Mouse (Mus musculus) myocyte (in vitro differentiated cells): ENCODE measurements around the gene 4930539E08Rik. TPM values are rescaled to one million over a fixed set of nuclear protein-coding genes. Genes with fewer than 3 reads are reported as not detected.

ENCODE experiments used
- H3K27me3 ChIP-seq: one replicate; pipeline ENCODE4 v1.6.1; 2011; ENCODE audit not compliant: control insufficient read depth, insufficient read depth, insufficient read length
- H3K36me3 ChIP-seq: one replicate; pipeline ENCODE4 v1.6.1; 2011; ENCODE audit not compliant: control insufficient read depth, insufficient read depth
- H3K4me2 ChIP-seq: one replicate; pipeline ENCODE4 v1.6.1; 2011; ENCODE audit warnings: low read depth, control low read depth
- H3K4me3 ChIP-seq: one replicate; pipeline ENCODE4 v1.5.1; 2011; ENCODE audit warnings: mild to moderate bottlenecking, control low read depth, moderate library complexity
- H3K79me2 ChIP-seq: one replicate; pipeline ENCODE4 v1.6.1; 2011; ENCODE audit not compliant: control insufficient read depth, insufficient read depth
- H3ac ChIP-seq: one replicate; pipeline ENCODE4 v1.6.1; 2011; ENCODE audit not compliant: control insufficient read depth, insufficient read length
- CEBPB ChIP-seq: IDR thresholded peaks from 2 replicates; pipeline ENCODE4 v1.6.1; 2011; ENCODE audit warnings: mild to moderate bottlenecking, moderate library complexity; ENCODE audit not compliant: poor library complexity, insufficient read depth, severe bottlenecking
- E2F4 ChIP-seq: IDR thresholded peaks from one replicate; pipeline ENCODE4 v1.6.1; 2011; ENCODE audit warnings: mild to moderate bottlenecking, control low read depth, moderate library complexity; ENCODE audit not compliant: insufficient read depth
- MAX ChIP-seq: IDR thresholded peaks from one replicate; pipeline ENCODE4 v1.6.1; 2011; ENCODE audit warnings: low read depth, mild to moderate bottlenecking, control low read depth
- MYOD1 ChIP-seq, 3 experiments: IDR thresholded peaks; one replicate each; pipeline ENCODE4 v1.6.1; 2011; ENCODE audit warnings: control low read depth in 2 of 3, low read depth in 2 of 3, mild to moderate bottlenecking in 2 of 3, moderate library complexity in 1 of 3; ENCODE audit not compliant: insufficient read length in 2 of 3, control insufficient read depth in 1 of 3
- MYOG ChIP-seq, 3 experiments: IDR thresholded peaks; one replicate each; pipeline ENCODE4 v1.6.1; 2011; ENCODE audit warnings: control low read depth in 2 of 3, low read depth in 2 of 3, mild to moderate bottlenecking in 2 of 3; ENCODE audit not compliant: insufficient read length in 2 of 3, control insufficient read depth in 1 of 3, insufficient read depth in 1 of 3
- POLR2A ChIP-seq: IDR thresholded peaks from one replicate; pipeline ENCODE4 v1.6.1; 2011; ENCODE audit warnings: low read depth, mild to moderate bottlenecking, control low read depth, moderate library complexity; ENCODE audit not compliant: insufficient read length
- POLR2AphosphoS2 ChIP-seq: IDR thresholded peaks from one replicate; pipeline ENCODE4 v1.6.1; 2011; ENCODE audit warnings: low read depth, control low read depth; ENCODE audit not compliant: insufficient read length
- REST ChIP-seq: IDR thresholded peaks from one replicate; pipeline ENCODE4 v1.6.1; 2011; ENCODE audit warnings: mild to moderate bottlenecking, control low read depth, moderate library complexity; ENCODE audit not compliant: insufficient read depth, insufficient read length
- SRF ChIP-seq: IDR thresholded peaks from one replicate; pipeline ENCODE4 v1.6.1; 2011; ENCODE audit warnings: low read depth; ENCODE audit not compliant: control insufficient read depth, insufficient read length
- TCF12 ChIP-seq: IDR thresholded peaks from one replicate; pipeline ENCODE4 v1.6.1; 2011; ENCODE audit warnings: mild to moderate bottlenecking, control low read depth; ENCODE audit not compliant: poor library complexity, insufficient read depth, severe bottlenecking
- TCF3 ChIP-seq: IDR thresholded peaks from one replicate; pipeline ENCODE4 v1.6.1; 2011; ENCODE audit warnings: low read depth, control low read depth; ENCODE audit not compliant: insufficient read length
- USF1 ChIP-seq: IDR thresholded peaks from one replicate; pipeline ENCODE4 v1.6.1; 2011; ENCODE audit warnings: low read depth, mild to moderate bottlenecking, control low read depth, moderate library complexity
- polyA plus RNA-seq: library from polyadenylated mRNA; unstranded; fragments of >200 nt; fragmentation: generic; extraction: Trizol; gene quantifications from one replicate; pipeline ENCODE4 v1.2.1, GENCODE M21; 2012; ENCODE audit warnings: missing spikeins

Gene 4930539E08Rik
- polyA plus RNA-seq, 1 experiment = not detected

- Histone ChIP-seq H3K79me2 (no peaks in the 10 kb centered on the region), H3ac (no peak overlapping the region), H3K36me3 (no peaks in the 10 kb centered on the region), H3K4me3 (no peak overlapping the region), H3K27me3 (no peaks in the 10 kb centered on the region), H3K4me2 (no peak overlapping the region)
- no peak for TF ChIP-seq E2F4
- TF ChIP-seq MAX = no peak
Measured at GRCm38 (mm10) chr17:28896095-28896780, 18.9 kb downstream of the 4930539E08Rik start.

- Histone ChIP-seq H3K27me3 (no peaks in the 10 kb centered on the region), H3K79me2 (no peaks in the 10 kb centered on the region), H3K4me2 (no peak overlapping the region), H3K4me3 (no peak overlapping the region), H3ac (no peak overlapping the region), H3K36me3 (no peaks in the 10 kb centered on the region)
- TF ChIP-seq POLR2AphosphoS2 (no peak), POLR2A (no peak), MYOG (IDR thresholded peaks at IDR 0.05; ENCODE audit: control insufficient read depth in 1 of 3, insufficient read depth in 1 of 3, insufficient read length in 2 of 3, low read depth in 2 of 3) (no peak), TCF3 (no peak), TCF12 (no peak), MYOD1 (IDR thresholded peaks at IDR 0.05; ENCODE audit: control insufficient read depth in 1 of 3, insufficient read length in 2 of 3, low read depth in 2 of 3) (no peak), REST (no peak), E2F4 (no peak), SRF (no peak)
Measured at GRCm38 (mm10) chr17:28895217-28895875, 19.8 kb downstream of the 4930539E08Rik start.

GRCm38 (mm10) chr17:28894050-28894767, 20.9 kb downstream of the 4930539E08Rik start:
- Histone ChIP-seq H3ac (no peak overlapping the region), H3K4me2 (no peak overlapping the region), H3K36me3 (no peaks in the 10 kb centered on the region), H3K4me3 (no peak overlapping the region), H3K27me3 (no peaks in the 10 kb centered on the region), H3K79me2 (no peaks in the 10 kb centered on the region)
- TF ChIP-seq MYOG (IDR thresholded peaks at IDR 0.05; ENCODE audit: control insufficient read depth in 1 of 3, insufficient read depth in 1 of 3, insufficient read length in 2 of 3, low read depth in 2 of 3) = no peak
- TF ChIP-seq REST = no peak
- no peak for TF ChIP-seq USF1
- TF ChIP-seq CEBPB = no peak
- TF ChIP-seq MYOD1 (IDR thresholded peaks at IDR 0.05; ENCODE audit: control insufficient read depth in 1 of 3, insufficient read length in 2 of 3, low read depth in 2 of 3) = no peak
- no peak for TF ChIP-seq E2F4
- no peak for TF ChIP-seq POLR2A
- TF ChIP-seq SRF = no peak
- no peak for TF ChIP-seq MAX
- no peak for TF ChIP-seq TCF12
- TF ChIP-seq POLR2AphosphoS2 = no peak
- TF ChIP-seq TCF3 = no peak

- H3K36me3 ChIP-seq = no peaks in the 10 kb centered on the region
- no peak overlapping the region for H3ac ChIP-seq
- H3K79me2 ChIP-seq = no peaks in the 10 kb centered on the region
- no peak for TF ChIP-seq CEBPB
- TF ChIP-seq MYOG (IDR thresholded peaks at IDR 0.05; ENCODE audit: control insufficient read depth in 1 of 3, insufficient read depth in 1 of 3, insufficient read length in 2 of 3, low read depth in 2 of 3) = no peak
- no peak for TF ChIP-seq POLR2AphosphoS2
- no peak for TF ChIP-seq TCF12
- no peak for TF ChIP-seq USF1
- TF ChIP-seq SRF = no peak
- TF ChIP-seq E2F4 = no peak
- no peak for TF ChIP-seq REST
- TF ChIP-seq MYOD1 (IDR thresholded peaks at IDR 0.05; ENCODE audit: control insufficient read depth in 1 of 3, insufficient read length in 2 of 3, low read depth in 2 of 3) = no peak
- TF ChIP-seq TCF3 = no peak
- TF ChIP-seq POLR2A = no peak
- no peak for TF ChIP-seq MAX
- no peak overlapping the region for H3K4me2 ChIP-seq
- no peak overlapping the region for H3K4me3 ChIP-seq
- H3K27me3 ChIP-seq = peaks cover 11% of the 10 kb centered on the region
Measured at GRCm38 (mm10) chr17:28886266-28886665, 28.9 kb downstream of the 4930539E08Rik start.

GRCm38 (mm10) chr17:28885231-28885630, 29.9 kb downstream of the 4930539E08Rik start:
- no peak for TF ChIP-seq REST
- TF ChIP-seq POLR2A = no peak
- no peak for TF ChIP-seq MYOG (IDR thresholded peaks at IDR 0.05; ENCODE audit: control insufficient read depth in 1 of 3, insufficient read depth in 1 of 3, insufficient read length in 2 of 3, low read depth in 2 of 3)
- no peak for TF ChIP-seq MYOD1 (IDR thresholded peaks at IDR 0.05; ENCODE audit: control insufficient read depth in 1 of 3, insufficient read length in 2 of 3, low read depth in 2 of 3)
- no peak for TF ChIP-seq TCF3
- TF ChIP-seq MAX = no peak
- TF ChIP-seq SRF = no peak
- no peak for TF ChIP-seq CEBPB
- no peak for TF ChIP-seq USF1
- TF ChIP-seq E2F4 = no peak
- no peak overlapping the region for H3ac ChIP-seq
- H3K4me2 ChIP-seq = no peak overlapping the region
- peaks cover 11% of the 10 kb centered on the region for H3K27me3 ChIP-seq
- H3K79me2 ChIP-seq = no peaks in the 10 kb centered on the region
- H3K36me3 ChIP-seq = no peaks in the 10 kb centered on the region
- no peak overlapping the region for H3K4me3 ChIP-seq
